Mouse (Mus musculus) 3134 (cell line): Measurements from ENCODE around the gene Klf3.
A peak's percentile ranks its signal among the peaks of the same experiment; 100 is the strongest.

ENCODE experiments used
- DNase-seq: peaks from one replicate; pipeline ENCODE4 v3.0.0-alpha.2; 2011; ENCODE audit warnings: low spot score; ENCODE audit not compliant: insufficient read length; ENCODE audit errors: extremely low read depth

Gene Klf3

GRCm38 (mm10) chr5:64833410-64833809, 30.2 kb downstream of the Klf3 start:
- DNase-seq, result no peak

DNA sequence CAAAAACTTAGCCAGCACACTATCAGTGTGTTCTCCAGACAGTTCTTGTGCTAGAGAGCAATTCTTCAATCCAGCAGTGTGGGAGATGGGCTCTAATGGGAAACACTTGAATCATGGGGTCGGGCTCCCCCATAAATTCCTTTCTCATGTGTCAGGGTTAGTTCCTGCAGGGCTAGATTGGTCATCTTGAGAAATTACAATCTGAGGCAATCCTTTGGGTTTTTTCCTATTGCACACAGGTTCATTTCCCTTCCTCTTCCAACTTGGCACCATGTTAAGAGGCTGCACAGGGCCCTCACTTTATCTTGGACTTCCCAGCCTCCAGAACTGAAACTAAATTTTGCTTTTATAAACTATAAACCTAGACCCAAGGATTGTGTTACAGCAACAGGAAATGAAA, 31.0 kb downstream of the Klf3 start:
- no peak for DNase-seq

- DNase-seq, result no peak
Measured at GRCm38 (mm10) chr5:64835295-64835694, 32.1 kb downstream of the Klf3 start.

GRCm38 (mm10) chr5:64839016-64839599, 35.9 kb downstream of the Klf3 start:
- DNase-seq, result no peak

GRCm38 (mm10) chr5:64840087-64840486, 36.9 kb downstream of the Klf3 start:
- no peak for DNase-seq

DNA sequence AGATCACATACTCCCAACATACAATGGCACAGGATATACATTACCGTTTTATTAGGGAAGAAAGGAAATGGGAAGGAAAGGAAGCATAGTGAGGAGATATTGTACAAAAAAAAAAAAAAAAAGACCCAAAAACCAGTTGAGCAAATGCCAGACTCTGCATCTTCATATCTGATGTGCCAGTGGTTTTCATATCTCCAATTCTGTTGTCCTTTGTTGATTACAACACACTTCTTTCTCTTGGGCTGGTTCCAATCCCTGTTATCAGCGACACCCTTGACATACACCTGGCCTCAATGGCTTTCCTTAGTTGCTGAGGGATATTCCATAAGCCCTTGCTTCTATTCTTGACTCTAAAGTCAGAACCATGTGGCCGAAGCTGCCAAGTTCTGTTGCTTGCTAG, 41.4 kb downstream of the Klf3 start:
- no peak for DNase-seq

GRCm38 (mm10) chr5:64847305-64847704, 44.1 kb downstream of the Klf3 start:
- DNase-seq, result no peak

- DNase-seq, result no peak
Measured at GRCm38 (mm10) chr5:64849892-64850291, 46.7 kb downstream of the Klf3 start.

DNA sequence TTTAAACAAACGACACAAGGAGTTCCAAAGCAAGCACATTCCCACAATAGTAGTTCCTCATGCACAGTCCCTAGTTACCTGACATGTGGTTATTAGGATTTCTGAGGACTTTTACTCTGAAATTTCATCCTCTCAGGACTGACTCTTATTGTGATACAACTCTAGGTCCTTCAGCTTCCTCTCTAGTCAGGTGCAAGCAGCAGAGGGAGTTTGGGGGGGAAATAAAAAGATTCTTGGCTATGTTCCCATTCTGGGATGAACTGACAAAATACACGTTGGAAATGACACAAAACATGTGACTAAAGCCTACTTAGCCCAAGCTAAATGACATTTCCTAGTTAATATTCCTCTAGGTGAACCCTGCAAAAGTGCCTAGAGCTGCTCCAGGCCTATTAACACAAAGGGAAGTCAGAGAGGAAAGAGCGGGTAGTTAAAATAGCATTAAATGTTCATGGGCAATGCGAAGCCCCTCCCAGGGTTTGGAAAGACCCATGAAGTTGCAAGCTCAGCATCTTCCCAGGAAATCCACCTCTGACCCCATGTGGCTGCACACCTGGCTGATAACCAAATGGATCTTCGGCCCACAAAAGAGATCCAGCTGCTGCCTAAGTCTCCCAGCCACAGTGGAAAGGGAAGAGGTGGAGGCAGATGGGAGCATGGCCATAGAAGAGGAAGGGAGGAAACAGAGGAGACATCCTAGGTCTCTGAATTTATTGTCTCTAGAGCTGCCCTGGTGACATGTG, 49.6 kb downstream of the Klf3 start:
- no peak for DNase-seq

GRCm38 (mm10) chr5:64853421-64853820, 50.2 kb downstream of the Klf3 start:
- no peak for DNase-seq

DNA sequence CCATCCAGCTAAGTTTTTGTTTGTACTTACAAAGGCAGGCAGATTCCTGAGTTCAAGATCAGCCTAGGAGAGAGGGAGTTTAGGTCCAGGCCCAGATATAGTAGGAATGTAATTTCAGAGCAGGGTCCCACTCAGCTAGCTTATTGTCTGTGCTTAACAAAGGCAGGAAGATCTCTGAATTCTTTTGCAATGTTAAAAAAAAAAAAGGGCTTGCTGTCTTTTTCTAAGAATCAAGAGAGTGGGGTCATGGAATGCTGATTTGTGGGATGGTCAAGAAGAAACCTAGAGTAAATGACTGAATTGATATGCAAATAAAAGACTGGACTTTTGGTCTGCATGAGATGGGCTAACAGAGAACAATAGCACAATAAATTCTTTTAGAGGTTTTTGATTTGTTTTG, 52.0 kb downstream of the Klf3 start:
- no peak for DNase-seq

DNA sequence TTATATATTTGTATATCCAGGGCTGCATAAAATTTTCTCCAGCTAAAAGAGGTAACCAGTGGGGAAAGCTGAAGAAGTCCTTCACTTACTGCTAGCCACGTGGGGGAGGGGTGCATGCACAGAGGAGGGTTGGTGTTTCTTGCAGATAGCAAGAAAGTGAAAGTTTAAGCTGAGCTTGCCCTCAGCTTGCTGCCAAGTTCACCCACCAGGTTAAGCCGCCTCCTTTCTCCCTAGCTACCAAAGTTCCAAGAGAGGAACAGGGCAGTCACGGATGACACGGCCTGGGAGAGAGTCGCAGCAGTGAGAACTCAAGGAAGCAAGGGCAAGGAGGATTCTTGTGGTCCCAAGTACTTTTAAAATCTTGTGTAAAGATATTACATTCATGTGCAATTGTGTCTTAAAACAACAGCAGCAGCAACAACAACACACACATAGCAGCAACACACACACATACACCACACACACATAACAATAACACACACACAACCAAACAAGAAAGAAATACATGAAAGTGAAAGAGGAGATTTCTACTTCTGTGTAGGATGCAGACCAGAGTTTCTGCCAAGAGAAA, 57.8 kb downstream of the Klf3 start:
- DNase-seq, result peak; percentile 36

DNA sequence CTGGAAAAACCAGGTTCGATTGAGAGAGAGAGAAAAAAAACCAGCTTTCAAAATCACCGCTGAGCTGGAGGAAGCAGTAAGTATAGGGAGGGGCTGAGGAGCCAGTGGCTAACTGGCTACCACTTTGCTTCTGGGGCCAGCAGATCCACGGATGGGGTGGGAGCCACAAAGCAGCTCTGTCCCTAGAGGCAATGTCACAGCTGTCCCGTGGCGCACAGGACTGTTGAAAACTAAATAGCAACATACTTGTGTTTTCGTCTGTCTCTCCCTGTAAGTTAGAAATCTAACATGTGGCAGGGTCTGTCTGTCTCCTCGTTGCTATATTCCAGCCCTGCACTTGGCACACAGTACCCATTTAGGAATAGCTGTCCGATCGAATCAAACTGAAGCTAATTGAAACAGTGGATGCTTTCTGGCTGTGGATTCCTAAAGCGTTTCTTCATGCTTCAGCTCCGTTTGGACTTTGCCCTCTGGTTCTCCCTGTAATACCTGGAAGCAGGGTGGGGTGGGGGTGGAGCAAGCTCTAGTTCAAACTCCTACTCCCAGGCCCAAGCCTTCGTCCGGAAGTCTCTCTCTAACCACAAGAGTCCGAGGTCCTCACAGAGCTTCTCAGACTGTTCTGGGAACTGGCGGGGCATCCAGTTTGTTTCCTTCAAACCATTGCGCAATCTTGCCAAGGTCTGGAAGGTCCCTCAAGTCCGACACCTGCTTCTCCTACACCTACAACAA, 58.4 kb downstream of the Klf3 start:
- DNase-seq, result peak; percentile 45

GRCm38 (mm10) chr5:64862269-64862668, 59.1 kb downstream of the Klf3 start:
- no peak for DNase-seq

DNA sequence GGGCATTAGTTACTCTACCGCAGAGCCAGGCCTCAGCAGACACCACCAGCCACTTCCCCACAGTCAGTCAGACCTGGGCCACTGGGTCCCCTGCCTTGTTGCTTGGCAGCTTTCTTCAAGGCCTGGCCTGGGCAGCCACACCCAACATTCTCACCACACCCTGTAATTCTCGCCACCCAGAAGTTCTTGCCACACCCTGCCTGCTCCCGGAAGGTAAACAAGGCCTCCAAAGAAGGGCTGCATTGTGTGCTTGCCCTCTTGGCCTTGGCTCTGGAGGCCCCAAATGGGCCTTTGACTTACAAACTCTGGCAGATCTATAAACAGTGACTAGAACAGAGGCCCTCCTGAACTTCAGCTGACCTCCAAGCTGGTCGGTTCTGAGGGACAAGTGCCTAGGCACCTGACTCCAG, 61.5 kb downstream of the Klf3 start:
- peak; percentile 83 for DNase-seq

DNA sequence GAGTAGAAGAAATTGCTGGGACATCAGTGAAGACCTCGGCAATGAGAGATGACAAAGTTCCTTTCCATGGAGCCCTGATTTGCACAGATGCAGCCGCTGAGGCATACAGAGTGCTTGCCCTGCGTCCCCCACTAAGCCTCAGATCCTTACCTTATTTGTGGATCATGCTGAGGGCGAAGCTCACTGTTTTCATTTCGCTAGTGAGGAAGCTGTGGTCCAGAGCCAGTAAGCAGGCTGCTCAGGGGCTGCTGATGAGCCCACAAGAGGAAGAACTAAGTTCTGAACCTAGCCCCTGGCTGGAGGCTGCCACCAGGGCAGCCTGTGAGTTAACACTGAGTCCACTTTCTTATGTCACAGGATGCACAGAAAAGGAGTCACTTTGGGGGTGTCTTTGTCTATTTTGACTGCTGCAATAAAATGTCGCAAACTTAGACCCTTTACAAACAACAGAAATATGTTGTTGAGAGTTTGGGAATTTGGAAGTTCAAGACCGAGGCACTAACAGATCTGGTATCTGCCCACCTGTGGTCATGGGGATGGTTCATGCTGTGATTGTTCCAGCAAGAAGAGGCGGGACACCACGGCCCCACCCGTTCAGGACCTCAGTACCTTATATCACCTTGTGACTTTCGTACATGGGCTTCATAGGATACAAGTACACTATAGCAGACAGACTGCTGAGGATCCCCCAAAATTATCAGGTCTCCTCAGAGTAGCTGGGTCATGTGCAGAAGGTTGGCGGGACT, 62.2 kb downstream of the Klf3 start:
- no peak for DNase-seq

- DNase-seq, result peak; percentile 62
Measured at GRCm38 (mm10) chr5:64866331-64867050, 63.3 kb downstream of the Klf3 start.

- DNase-seq, result peak; percentile 73
Measured at GRCm38 (mm10) chr5:64867124-64867523, 63.9 kb downstream of the Klf3 start.

DNA sequence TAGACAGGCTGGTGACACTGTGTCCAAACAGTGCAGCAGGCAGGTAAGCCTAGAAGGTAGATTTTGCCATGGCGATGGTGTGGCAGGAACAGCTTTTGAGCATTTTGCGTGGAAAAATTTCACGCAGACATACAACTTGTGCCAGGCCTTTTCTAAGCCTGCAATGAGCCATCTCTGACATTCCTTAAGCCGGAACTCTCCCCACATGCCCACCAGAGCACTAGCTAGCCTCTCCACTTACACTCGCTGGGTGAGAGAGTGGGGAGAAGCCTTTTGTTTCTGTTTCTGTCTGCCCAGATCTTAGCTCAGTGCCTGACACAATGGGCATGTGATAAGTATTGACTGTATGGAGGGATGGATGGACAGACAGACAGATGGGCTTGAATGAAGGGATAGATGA, 64.4 kb downstream of the Klf3 start:
- peak; percentile 42 for DNase-seq
